Mouse (Mus musculus) heart, embryonic 13.5 days (tissue): ENCODE results near the gene Cacna1c. TPM values are rescaled to one million over a fixed set of nuclear protein-coding genes. Genes with fewer than 3 reads are reported as not detected.

Experiments
- ATAC-seq: fragments of 200-750 bp; cut with Nextera tagmentation; 2 replicates; pipeline ENCODE4 v1.8.0; 2017; ENCODE audit warnings: moderate TSS enrichment; ENCODE audit not compliant: insufficient number of reproducible peaks, low FRiP score, low TSS enrichment; ENCODE audit errors: extremely low read depth
- H3K27ac ChIP-seq: fragments of 300-500 bp; sonication (generic); replicated peaks from 2 replicates; pipeline ENCODE4 v1.5.1; 2015; ENCODE audit warnings: moderate library complexity, mild to moderate bottlenecking, inconsistent platforms
- H3K27me3 ChIP-seq: fragments of 300-500 bp; sonication (generic); replicated peaks from 2 replicates; pipeline ENCODE4 v1.6.1; 2015; ENCODE audit warnings: mild to moderate bottlenecking, inconsistent platforms
- H3K36me3 ChIP-seq: fragments of 300-500 bp; sonication (generic); 2 replicates; pipeline ENCODE4 v1.6.1; 2015; ENCODE audit warnings: mild to moderate bottlenecking, inconsistent platforms
- H3K4me1 ChIP-seq: fragments of 300-500 bp; sonication (generic); 2 replicates; pipeline ENCODE4 v1.6.1; 2015; ENCODE audit warnings: inconsistent platforms
- H3K4me2 ChIP-seq: fragments of 300-500 bp; sonication (generic); 2 replicates; pipeline ENCODE4 v1.6.1; 2015; ENCODE audit warnings: inconsistent platforms, mild to moderate bottlenecking, moderate library complexity
- H3K4me3 ChIP-seq: fragments of 300-500 bp; sonication (generic); 2 replicates; pipeline ENCODE4 v1.5.1; 2015; ENCODE audit warnings: moderate library complexity, mild to moderate bottlenecking, inconsistent platforms
- H3K9ac ChIP-seq: fragments of 300-500 bp; sonication (generic); 2 replicates; pipeline ENCODE4 v1.6.1; 2015; ENCODE audit warnings: inconsistent platforms, mild to moderate bottlenecking, moderate library complexity
- H3K9me3 ChIP-seq: fragments of 300-500 bp; sonication (generic); 2 replicates; pipeline ENCODE4 v1.6.1; 2016; ENCODE audit warnings: inconsistent platforms
- WGBS: fragments of 180-500 bp; shearing (Covaris S2); methylation state at CpG from one replicate; pipeline ENCODE4 v1.1.7; 2015; ENCODE audit warnings: mixed read lengths; 5-methylcytosine and 5-hydroxymethylcytosine counted together
- polyA plus RNA-seq: library from polyadenylated mRNA; unstranded; fragments of >200 nt; fragmentation: Nextera tagmentation; extraction: Ambion mirVana; gene quantifications from 2 replicates; pipeline ENCODE4 v1.2.1, GENCODE M21; 2015

Cacna1c gene
- polyA plus RNA-seq, 1 experiment from 2014 or later = 41.8 TPM

DNA sequence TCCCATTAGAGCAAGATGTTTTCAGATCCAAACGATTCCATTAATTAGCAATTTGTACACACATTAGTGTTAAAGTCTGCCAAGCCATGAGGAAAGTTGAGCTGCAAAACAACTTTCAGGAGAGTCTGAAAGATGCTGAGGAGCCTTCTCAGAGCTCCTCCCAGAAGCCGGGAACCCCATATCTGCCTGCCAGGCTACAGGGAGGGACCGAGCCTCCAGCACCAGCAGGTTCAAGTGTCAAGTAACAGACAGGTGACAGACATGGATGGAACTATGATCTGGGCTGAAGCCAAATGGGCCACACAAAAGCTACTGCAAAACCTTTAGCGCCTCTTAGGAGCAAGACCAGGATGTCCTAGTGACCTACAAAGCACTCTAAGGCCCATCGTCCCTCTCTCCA is 437.2 kb downstream of the Cacna1c start:
- H3K9ac ChIP-seq = no peak overlapping the region
- no peak for ATAC-seq
- H3K4me1 ChIP-seq = peaks cover 36% of the 10 kb centered on the region
- H3K9me3 ChIP-seq = no peaks in the 10 kb centered on the region
- peaks cover 29% of the 10 kb centered on the region for H3K36me3 ChIP-seq
- H3K4me3 ChIP-seq = no peak overlapping the region
- H3K27me3 ChIP-seq = no peaks in the 10 kb centered on the region
- 61% methylated on average over 5 of the region's 5 CpGs for WGBS
- H3K27ac ChIP-seq = no peak overlapping the region
- no peak overlapping the region for H3K4me2 ChIP-seq

DNA sequence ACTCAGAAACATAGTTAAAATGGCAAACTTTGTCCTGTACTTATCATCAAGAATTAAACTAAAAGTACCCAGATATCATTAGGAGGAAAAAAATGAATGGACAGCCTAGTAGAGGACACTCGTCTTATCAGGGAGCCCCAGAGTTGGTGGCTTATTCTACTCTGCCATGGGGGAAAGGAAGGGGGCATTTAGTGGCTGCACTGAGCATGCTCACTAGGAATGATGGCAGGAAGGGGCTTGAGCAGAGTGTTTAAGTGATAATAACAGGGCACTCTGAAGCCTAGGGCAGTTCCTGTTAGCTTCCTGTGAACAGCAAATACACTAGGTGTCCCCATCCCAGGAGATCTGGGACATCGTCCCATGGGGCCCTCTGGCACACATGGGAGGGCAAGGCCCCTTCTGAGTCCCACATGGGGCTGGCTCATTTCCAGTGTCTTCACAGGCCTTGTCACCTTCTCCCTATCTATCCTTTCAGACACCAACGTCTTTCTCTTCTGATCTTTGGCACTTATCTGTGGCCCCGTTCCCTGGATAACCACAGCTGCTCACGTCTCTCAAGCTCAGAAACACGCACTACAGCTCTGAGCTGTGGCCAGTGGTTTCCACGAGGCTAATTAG is 437.8 kb downstream of the Cacna1c start:
- peaks cover 40% of the 10 kb centered on the region for H3K4me1 ChIP-seq
- H3K27ac ChIP-seq = peak overlapping the region; percentile 51; the same call in 1 of the 2 replicates
- H3K9me3 ChIP-seq = no peaks in the 10 kb centered on the region
- no peak overlapping the region for H3K4me3 ChIP-seq
- no peaks in the 10 kb centered on the region for H3K27me3 ChIP-seq
- peaks cover 29% of the 10 kb centered on the region for H3K36me3 ChIP-seq
- WGBS = 25% methylated on average over 7 of the region's 7 CpGs
- H3K4me2 ChIP-seq = no peak overlapping the region
- H3K9ac ChIP-seq = 0 out of 2 replicates have a peak overlapping the region, but pooled peaks have one; percentile 2
- no peak for ATAC-seq

DNA sequence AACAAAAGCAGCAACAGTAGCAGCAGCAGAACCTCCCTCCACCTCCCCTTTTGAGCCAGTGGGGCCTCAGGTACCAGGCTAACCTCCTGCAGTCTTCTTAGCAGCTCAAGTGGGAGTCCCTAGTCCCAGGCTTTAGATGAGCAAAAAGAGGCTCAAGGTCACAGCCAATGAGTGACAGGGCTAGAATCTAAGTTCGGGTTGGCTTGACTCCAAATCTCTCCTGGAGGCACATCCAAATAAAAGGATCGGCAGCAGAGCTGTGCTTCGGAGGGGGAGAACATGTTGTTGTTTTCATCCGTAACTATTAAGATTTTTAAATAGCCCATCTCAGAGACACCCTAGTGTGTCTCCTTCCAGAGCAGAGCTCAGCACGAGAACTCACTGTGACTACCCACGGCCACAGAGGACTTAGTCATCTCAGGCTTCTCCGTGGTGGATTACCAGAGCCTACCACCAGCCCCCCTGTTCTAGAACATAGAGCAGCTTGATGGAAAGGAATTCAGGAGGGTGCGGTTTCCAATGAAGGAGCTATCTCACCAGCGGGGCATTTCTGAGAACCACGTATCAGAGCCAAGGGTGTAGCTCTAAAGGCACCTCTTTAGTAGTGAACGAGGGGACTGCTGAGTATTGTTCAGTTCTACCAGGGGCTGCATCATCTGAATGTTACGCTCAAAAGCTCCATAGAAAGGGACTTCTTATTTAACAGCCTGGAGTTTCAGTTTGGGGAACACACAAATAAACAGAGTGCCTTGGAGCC is 438.5 kb downstream of the Cacna1c start:
- ATAC-seq = no peak

DNA sequence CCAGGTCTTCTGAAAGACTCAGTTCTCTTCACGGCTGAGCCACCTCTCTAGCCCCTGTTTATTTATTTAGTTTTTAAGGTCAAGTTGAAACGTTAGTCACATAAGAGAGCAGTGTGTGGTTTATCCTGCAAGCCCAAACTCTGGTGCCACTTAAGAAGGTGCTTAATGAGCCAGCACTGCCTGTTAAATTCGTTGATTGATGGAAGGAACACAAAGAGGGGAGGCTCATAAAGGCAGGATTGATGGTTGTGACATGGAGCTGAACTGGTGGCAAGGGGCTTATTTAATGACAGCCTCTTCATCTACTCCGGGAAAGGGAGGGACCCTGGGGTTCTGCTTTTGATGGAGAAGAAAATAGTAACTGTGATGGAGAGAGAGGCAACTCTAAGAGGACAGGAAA is 439.7 kb downstream of the Cacna1c start:
- Histone ChIP-seq H3K9me3 (no peaks in the 10 kb centered on the region), H3K9ac (no peak overlapping the region), H3K27ac (no peak overlapping the region), H3K4me2 (no peak overlapping the region), H3K36me3 (peaks cover 41% of the 10 kb centered on the region), H3K4me1 (peaks cover 48% of the 10 kb centered on the region), H3K4me3 (no peak overlapping the region), H3K27me3 (no peaks in the 10 kb centered on the region)
- 58% methylated on average over 4 of the region's 4 CpGs for WGBS
- no peak for ATAC-seq

More for the DNA sequence above, 438.5 kb downstream of the Cacna1c start:
- H3K9ac ChIP-seq = no peak overlapping the region
- peaks cover 43% of the 10 kb centered on the region for H3K4me1 ChIP-seq
- H3K4me3 ChIP-seq = no peak overlapping the region
- peak overlapping the region; percentile 51; the same call in 1 of the 2 replicates for H3K27ac ChIP-seq
- no peaks in the 10 kb centered on the region for H3K9me3 ChIP-seq
- H3K27me3 ChIP-seq = no peaks in the 10 kb centered on the region
- 55% methylated on average over 12 of the region's 12 CpGs for WGBS
- H3K4me2 ChIP-seq = no peak overlapping the region
- peaks cover 29% of the 10 kb centered on the region for H3K36me3 ChIP-seq

DNA sequence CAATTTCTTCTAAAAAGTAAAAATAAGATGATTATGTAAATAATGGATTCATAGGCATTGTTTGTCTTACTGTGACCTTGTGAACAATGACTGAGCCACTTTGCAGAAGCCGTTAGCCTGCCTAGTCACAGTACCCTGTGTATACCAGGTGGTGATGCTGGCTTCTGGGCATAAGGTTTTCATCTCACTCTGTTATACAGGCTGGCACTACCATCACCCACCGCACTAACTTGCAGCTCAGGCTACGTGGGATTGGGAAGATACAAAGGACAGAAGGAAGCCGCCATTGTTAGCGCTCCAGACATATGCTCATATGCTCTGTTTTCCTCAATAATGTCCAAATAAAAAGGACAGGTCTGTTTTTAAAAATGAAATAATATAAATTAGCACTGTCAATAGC is 440.4 kb downstream of the Cacna1c start:
- H3K4me2 ChIP-seq = no peak overlapping the region
- no peak overlapping the region for H3K27ac ChIP-seq
- H3K4me1 ChIP-seq = peaks cover 48% of the 10 kb centered on the region
- peaks cover 45% of the 10 kb centered on the region for H3K36me3 ChIP-seq
- H3K4me3 ChIP-seq = no peak overlapping the region
- no peak overlapping the region for H3K9ac ChIP-seq
- no peaks in the 10 kb centered on the region for H3K27me3 ChIP-seq
- 89% methylated on average over 5 of the region's 5 CpGs for WGBS
- H3K9me3 ChIP-seq = no peaks in the 10 kb centered on the region
- no peak for ATAC-seq

DNA sequence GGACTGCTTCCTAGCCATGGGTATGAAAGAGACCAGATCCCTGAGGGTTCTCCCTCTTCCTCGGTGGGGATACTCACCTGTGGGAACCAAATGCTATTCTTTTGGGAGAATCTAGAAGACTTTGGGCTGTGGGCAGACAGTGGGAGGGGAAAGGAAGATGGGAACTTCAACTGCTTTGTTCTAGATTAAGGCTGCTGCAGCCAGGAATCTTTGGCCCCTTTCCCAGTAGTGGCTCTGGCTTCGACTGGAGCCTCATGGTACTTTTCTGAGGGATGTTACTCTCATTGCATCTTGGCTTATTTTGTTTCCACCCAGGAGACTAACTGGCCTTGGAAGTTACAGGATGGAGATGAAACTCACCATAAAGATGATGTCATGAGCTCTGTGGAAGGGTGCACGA is 441.8 kb downstream of the Cacna1c start:
- peaks cover 51% of the 10 kb centered on the region for H3K36me3 ChIP-seq
- no peak overlapping the region for H3K27ac ChIP-seq
- ATAC-seq = no peak

DNA sequence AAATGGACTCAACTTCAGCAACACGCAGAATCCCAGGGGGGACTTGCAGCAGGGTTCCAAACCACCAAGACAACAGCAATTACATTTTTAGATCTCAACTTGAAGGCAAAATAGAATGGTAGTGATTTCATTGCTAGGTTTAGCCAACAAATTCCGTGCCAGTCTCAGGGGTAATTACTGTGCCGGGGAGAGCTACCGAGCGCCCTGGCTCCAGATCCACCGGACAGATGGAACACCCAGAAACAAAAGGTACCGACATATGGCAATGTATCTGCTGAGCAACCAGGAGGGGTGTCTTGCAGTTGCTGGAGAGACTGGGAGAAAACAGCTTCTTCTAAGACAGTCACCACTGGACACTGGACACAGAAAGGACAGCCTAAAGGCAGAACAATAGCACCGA is 442.4 kb downstream of the Cacna1c start:
- ATAC-seq = no peak
- H3K4me2 ChIP-seq = no peak overlapping the region
- H3K4me1 ChIP-seq = peaks cover 42% of the 10 kb centered on the region
- H3K9me3 ChIP-seq = no peaks in the 10 kb centered on the region
- H3K36me3 ChIP-seq = peaks cover 58% of the 10 kb centered on the region
- no peaks in the 10 kb centered on the region for H3K27me3 ChIP-seq
- no peak overlapping the region for H3K4me3 ChIP-seq
- H3K27ac ChIP-seq = no peak overlapping the region
- no peak overlapping the region for H3K9ac ChIP-seq
- WGBS = 89% methylated on average over 8 of the region's 8 CpGs

More for the DNA sequence above, 441.8 kb downstream of the Cacna1c start:
- H3K4me1 ChIP-seq = peaks cover 48% of the 10 kb centered on the region
- H3K27me3 ChIP-seq = no peaks in the 10 kb centered on the region
- no peak overlapping the region for H3K4me2 ChIP-seq
- no peak overlapping the region for H3K9ac ChIP-seq
- H3K9me3 ChIP-seq = no peaks in the 10 kb centered on the region
- 57% methylated on average over 3 of the region's 3 CpGs for WGBS
- H3K4me3 ChIP-seq = no peak overlapping the region

DNA sequence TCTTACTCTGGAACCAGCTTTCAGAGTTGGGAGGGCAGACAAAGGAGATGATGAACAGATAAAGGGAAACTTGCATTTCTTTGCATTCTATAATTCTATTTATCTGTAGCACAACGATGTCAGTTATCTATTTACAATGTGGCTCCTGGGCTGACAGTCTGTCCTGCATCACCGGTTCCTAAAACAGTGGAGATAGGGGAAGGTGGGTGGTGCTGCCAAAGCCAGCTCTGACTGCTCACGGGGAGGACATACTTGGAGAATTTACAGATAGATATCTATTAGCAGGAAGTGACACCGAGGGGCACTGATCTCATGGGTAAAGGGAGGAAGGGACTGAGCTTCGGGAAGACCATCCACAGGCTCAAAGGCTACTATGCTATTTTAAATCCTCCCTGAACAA is 443.2 kb downstream of the Cacna1c start:
- ATAC-seq = no peak

DNA sequence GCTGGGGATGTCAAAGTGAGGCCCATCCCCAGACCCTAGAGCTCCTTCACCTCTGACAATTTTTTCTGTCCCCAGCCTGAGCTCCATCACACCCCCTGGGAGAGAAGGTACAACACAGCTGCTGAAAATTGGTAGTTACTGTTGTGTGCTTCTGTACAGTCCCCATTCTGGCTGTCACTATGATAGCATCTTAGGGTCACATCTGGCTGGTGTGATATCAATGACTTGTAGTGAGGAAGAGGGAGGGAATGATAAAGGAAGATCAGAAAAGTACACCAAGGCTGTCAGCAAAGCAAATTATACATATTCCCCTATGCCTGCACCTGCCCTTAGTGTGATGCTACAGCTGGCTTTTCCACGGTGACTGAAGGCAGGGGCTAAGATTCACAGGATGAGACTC is 446.9 kb downstream of the Cacna1c start:
- Histone ChIP-seq H3K4me3 (no peak overlapping the region), H3K4me2 (no peak overlapping the region), H3K9me3 (no peaks in the 10 kb centered on the region), H3K9ac (no peak overlapping the region), H3K27ac (no peak overlapping the region), H3K36me3 (peaks cover 64% of the 10 kb centered on the region), H3K4me1 (peaks cover 14% of the 10 kb centered on the region), H3K27me3 (no peaks in the 10 kb centered on the region)
- ATAC-seq = no peak
- WGBS = 80% methylated on average over 1 of the region's 1 CpGs

More for the DNA sequence above, 443.2 kb downstream of the Cacna1c start:
- Histone ChIP-seq H3K4me1 (peaks cover 34% of the 10 kb centered on the region), H3K4me2 (no peak overlapping the region), H3K27me3 (no peaks in the 10 kb centered on the region), H3K27ac (no peak overlapping the region), H3K36me3 (peaks cover 63% of the 10 kb centered on the region), H3K9me3 (no peaks in the 10 kb centered on the region), H3K4me3 (no peak overlapping the region), H3K9ac (no peak overlapping the region)
- 29% methylated on average over 5 of the region's 5 CpGs for WGBS

DNA sequence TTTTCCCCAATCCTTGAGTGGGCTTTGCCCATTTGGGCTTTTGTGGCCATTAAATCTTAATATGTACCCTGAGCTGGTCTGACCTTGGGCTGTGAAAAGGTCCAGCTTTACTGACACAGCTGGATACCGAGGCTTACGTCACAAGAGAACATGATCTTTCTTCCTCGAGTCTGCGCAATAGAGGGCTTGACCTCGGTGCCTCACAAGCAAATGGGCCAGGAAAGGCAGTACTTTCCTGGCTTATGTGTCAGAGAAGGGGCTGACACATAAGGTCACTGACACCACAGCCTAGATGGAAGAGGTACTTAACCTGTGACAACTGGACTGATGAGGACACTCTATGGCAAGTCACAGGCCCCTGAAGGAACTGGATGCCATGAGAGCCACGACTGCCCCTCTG is 453.5 kb downstream of the Cacna1c start:
- H3K27me3 ChIP-seq = no peaks in the 10 kb centered on the region
- 76% methylated on average over 6 of the region's 6 CpGs for WGBS
- H3K4me1 ChIP-seq = peaks cover 21% of the 10 kb centered on the region
- H3K27ac ChIP-seq = no peak overlapping the region
- H3K4me3 ChIP-seq = no peak overlapping the region
- no peak overlapping the region for H3K9ac ChIP-seq
- H3K9me3 ChIP-seq = no peaks in the 10 kb centered on the region
- no peak for ATAC-seq
- no peak overlapping the region for H3K4me2 ChIP-seq
- peaks cover 53% of the 10 kb centered on the region for H3K36me3 ChIP-seq

DNA sequence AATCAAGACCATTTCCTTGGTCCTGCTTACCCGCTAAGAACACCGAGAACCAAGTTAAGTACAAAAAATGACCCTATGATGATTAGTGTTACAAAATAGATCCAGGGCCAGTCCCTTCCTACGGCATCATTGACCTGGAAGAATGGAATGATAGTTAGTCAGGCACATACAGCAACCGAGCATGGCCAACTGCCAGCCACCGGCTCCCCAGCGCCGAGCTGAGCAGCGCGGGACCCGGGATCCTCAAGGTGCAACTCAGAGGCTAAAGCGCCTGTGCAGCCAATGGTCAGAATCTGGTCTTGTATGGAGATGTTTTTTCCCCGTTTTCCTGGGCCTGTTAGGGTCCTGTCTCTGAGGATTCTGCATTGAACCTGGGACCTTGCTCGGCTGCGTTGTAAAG is 454.4 kb downstream of the Cacna1c start:
- H3K4me1 ChIP-seq = peaks cover 25% of the 10 kb centered on the region
- WGBS = 92% methylated on average over 14 of the region's 14 CpGs
- H3K27ac ChIP-seq = no peak overlapping the region
- H3K9ac ChIP-seq = no peak overlapping the region
- H3K27me3 ChIP-seq = no peaks in the 10 kb centered on the region
- H3K9me3 ChIP-seq = no peaks in the 10 kb centered on the region
- H3K36me3 ChIP-seq = peaks cover 45% of the 10 kb centered on the region
- no peak overlapping the region for H3K4me3 ChIP-seq
- no peak for ATAC-seq
- H3K4me2 ChIP-seq = no peak overlapping the region
